Mouse (Mus musculus): ENCODE results near the gene Hpd.

Hpd gene

DNA sequence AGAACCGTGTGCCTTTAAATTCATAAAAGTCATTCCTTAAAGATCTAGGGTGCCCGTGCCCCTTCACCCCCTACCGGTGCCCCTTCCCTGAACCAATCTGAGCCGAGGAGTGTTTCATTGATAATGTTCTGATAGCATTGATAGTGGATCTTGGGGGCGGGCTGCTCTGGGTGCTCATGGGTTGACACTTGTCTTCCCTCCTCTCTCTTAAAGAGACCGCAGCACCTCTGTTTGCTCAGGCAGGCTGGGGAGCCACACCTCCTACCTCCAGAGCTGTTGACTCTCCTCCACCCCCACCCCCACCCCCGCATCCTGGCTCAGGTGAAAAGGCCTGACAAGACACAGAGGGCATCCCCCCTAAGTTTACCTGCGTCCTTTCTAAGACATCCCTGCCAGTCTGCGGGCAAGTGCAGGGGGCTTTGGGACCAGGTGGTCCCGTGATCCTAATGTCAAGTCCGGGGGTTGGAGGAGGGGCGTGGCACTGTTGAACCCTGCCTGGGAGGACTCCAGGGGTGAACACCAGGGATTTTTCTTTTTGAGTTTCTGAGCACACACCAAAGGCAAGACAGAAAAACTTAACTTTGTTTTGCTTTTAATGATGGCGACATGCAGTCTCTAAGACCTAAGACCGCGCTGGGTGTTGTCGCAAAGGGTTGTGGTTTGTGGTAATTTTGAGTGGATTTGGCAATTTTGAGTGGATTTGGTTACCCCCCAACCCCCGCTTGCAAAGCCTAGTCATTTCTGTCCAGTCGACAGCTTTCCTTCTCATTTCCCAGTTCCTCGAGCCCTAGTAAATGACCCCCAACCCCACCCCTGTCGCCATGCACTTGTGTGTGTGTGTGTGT, 37.6 kb downstream of the Hpd start:
- DNase-seq: peak in 1 of 2 experiments; percentile 59

DNA sequence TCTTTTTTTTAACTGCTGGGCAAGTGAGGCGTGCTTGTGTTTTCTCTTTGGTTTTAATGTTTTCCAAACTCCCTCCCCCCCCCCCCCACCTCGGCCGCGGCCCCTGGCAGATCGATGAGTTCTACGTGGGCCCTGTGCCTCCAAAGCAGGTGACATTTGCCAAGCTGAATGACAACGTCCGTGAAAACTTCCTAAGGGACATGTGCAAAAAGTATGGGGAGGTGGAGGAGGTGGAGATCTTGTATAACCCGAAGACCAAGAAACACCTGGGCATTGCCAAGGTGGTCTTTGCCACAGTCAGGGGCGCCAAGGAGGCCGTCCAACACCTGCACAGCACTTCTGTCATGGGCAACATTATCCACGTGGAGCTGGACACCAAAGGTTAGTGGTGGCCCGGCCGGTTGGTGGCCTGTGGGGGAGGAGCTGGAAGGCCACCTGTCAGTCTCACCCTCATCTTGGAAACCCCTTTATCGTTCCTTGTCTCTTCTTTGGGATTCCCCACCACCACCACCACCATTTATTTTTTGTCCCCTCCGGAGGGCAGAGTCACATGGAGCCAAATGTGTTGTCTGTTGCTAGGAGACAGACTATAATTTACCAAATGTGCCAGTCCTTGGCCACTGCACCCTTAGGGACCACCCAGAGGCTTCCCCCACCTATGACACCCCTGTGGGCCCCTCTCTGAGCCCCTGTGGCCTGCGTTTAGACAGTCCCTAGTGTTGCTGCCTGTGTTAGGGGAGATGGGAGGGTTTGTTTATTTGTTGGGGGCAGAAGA, 38.4 kb downstream of the Hpd start:
- peak in 1 of 2 experiments; percentile 32 for DNase-seq

DNA sequence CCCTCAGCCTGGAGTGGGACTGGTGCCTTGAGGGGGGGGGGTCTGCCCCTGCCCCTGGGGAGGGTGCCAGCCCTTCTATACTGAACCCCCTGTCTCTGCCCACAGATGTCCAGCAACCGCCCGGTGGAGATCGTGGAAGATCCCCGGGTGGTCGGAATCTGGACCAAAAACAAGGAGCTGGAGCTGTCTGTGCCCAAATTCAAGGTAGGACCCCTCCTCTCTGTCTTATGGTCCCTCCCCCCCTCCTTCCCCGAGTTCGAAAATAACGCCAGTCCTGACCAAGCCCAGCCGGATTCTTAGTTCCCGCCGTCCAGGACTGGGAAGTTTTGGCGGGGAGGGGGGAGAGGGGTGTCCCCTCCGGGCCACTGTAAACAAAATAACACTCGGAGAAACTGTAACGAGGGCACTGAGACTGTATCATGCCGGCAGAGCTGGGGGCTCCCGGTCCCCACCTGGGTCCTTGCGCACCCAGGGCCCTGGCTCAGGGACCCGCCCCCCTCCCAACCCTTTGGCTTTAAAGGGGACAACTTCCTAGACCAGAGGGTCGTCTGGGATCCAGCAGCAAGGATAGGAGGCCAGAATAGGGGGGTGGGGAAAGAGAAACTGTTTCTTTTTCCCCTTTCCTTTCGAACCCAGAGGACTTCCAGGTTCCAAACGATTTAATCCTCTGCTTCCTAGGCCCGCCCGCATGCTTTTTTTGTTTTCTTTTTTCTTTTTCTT, 39.1 kb downstream of the Hpd start:
- DNase-seq: peak in 1 of 2 experiments; percentile 50

DNA sequence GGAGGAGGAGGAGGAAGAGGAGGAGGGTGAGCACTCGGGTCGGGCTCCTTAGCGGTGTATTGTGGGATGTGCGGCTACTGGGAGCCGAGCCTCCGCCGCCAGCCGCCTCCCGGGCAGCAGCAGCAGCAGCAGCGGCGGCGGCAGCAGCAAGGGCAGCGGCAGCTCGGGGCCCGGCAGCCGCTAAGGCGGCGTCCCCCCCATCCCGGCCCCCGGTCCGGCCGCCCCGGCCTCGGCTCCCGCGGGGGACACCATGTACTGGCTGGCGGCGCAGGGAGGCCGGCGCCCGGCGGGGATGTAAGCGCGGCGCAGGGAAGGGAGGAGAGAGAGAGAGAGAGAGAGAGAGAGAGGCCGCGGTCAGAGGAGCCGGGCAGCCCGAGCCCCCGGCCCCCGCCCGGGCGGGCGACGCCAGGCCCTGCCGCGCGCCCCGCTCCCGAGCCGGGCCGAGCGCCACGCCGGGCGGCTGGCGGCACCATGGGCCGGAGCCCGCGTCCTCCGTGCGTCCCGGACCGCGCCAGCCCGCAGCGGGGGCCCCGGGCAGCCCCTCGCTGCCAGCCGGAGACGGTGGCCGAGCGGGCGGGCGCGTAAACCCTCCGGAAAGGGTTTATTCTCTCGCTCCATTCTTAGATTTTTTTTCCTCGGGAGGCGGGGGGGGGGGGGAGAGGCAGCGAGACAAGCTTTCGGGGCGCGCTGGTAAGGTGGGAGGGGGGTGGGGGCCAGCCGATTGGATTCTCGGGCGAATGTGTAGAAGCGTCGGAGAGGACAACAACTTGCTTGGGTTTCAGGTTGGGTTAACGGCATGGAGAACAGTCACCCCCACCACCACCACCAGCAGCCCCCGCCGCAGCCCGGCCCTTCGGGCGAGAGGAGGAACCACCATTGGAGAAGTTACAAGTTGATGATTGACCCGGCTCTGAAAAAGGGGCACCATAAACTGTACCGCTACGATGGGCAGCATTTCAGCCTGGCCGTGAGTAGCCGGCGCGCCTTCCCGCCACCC, 40.1 kb downstream of the Hpd start, which contains the start of gene Setd1b:
TSS of gene Setd1b (plus strand) at position 33 of the 997 bp plus-strand sequence.
- peak; percentile 72 to 83 for DNase-seq

DNA sequence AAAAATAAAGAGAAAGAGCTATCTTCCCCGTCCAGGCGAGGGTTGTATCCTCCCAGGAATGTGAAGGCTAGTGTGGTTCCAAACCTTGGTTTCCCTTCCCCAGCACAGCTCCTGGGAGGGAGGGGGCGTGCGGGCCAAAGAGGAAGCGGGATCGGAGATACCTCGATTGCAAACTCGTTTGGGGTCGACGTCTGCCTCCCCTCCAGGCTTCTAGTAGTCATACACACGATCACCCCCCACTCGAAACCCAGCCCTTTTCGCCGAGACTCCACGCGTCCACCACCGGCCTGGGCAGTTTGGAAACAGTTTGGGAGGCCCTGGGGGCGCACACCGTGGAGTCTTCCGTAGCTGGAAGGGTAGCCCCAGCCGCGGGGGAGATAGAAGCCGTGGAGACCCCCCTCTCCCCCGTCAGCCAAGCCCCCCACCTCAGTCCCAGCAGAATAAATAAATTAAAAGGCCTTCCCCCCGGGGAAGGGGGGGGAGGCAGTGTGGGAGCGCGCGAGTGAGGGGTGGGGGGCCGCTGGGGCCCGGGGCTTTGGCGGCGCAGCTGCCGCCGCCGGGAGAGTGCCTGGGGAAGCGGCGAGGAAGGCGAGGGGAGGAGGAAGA, 40.9 kb downstream of the Hpd start:
- peak; percentile 72 to 77 for DNase-seq

DNA sequence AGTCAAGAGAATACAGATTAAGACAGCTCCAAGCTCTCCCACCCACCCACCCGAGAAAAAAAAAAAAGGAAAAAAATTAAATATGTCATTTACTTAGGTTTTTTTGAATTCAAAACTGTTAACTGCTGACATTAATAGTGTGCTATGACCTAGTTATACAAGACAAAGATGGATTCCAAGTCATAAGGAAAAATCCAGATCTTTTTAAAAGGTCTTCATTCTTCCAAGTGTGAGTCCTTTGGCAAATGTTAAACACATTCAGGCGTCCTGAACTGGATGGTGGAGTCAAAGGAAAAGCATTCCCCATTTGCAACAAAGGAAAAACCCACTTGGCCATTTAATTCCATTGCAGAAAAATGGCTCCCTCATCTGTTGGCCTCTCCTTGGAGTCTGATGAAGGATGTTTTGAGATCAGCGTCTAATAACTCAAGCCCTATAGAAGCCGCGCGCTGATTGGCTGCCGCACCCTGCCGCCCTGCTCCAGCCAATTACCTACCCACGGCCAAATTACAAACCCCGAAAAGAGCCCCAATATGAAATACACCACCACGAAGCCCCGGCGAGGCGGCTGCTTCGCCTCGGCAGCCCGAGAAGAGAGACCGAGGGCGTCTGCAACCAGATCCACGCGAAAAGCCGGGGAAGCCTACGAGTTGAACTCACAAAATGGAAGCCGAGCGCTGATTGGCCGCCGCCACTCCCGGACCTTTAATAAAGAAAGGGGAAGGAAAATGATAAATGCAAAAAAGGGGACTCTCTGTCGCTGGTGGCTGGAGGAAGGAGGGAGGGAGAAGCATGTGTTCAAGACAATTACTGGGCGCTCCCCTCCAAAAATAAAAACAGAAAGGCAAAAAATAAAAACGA, 41.6 kb downstream of the Hpd start:
- DNase-seq: peak; percentile 85 to 86

DNA sequence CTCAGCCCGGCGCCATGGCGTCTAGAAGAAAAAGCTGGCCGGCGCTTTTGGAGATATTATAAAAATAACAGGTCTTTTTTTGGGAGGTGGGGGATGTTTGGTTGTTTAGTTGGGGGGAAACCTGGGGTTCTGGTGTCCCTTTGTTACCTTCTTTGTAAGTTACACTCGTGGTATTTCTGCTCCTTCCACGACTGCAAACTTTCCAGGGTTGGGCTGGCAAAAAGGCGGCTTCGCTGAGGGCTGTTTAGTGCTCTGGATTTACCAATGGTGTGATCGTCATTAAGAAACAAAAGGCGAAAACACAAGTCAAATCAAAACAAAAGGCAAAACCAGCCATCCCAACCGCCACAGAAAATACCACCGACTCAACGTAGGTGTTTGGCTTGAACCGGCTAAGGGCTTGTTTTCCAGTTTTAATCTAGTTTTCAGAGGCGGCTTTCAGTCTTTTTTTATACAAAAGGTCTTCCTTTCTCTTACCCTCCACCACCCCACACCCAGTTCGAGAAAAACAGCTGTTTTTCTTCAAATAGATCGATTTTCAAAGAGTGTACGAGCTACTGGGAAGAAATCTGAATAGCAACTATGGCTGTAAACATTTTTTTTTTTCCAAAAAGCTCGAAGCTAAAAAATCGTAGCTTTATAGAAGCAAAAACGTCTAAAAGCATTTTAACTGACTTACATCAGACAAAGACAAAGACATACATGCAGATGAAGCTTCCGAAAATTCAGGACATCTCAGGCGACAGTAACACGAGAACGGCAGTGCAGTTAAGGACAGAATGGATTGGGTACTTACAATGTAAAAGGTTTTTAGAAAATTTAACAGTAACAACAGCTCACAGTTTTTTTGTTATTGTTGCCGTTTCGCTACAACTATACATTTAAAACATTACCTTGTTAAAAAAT, 42.6 kb downstream of the Hpd start:
- peak; percentile 39 to 49 for DNase-seq

DNA sequence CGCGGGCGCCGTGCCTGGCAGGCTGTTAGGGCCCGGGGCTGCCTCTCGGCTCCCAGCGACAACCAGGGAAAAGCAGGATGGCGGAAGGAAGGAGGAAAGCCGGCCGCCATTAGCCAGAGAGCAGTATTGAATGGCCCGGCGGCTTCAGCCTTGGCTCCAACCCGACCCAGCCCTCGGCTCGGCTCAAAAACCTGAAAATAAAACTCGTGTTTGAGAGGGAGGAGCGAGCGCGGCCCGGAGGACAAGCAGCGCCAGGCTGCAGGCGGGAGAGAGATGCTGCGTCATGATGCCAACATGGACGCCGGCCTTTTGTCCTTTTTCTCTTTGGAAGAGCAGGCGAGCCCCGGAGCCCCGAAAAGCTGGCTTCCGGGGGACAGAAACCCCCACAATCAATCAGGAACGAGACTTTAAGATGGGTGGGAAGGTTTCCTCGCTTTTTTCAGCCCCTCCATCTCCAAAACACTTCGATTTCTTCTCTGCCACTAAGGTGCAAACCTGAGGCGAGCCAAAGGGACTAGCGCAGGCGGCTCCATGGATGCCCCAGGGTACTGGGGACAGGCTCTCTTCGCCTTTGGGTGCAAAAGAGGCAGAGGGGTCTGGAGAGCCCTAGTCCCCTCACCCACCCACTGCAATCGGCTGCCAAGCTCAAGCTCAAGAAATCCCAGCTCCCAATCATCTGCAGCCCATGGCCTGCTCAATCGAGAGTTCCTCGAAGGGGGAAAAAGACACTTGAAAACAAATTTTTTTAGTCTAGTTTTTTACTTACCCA, 43.4 kb downstream of the Hpd start:
- DNase-seq: peak; percentile 77 to 80

DNA sequence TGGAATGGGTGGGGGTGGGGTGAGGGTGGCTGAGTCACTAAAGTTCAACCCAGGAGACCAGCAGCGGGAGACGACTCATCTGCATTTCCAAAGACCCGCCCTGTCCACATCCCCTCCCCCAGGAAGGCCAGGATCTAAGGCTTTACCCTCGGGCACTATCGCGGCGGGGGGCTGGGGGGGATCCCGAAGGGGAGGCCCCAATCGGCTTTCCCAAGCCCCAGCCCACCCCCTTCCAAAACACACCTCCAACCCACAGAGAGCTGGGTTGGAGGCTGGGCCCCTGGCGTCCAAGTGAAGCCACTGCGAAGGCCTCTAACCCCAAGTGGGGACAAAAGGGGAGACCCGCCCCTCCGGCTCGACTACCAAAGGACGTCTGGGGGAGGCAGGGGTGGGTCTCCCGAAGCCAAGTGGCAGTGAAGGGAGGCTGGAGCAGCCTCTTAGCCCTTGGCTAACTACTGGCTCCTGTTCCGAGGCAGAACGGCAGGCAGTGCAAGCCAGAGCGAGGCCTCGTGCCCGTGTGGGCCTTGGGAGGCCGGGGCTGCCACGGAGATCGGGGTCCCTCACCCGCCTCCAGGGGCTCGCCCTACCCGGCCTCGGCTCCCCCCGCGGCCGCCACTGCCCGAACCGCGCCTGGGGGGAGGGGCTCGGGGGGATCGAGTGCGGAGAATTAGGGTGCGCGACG, 44.2 kb downstream of the Hpd start:
- peak; percentile 57 to 66 for DNase-seq

DNA sequence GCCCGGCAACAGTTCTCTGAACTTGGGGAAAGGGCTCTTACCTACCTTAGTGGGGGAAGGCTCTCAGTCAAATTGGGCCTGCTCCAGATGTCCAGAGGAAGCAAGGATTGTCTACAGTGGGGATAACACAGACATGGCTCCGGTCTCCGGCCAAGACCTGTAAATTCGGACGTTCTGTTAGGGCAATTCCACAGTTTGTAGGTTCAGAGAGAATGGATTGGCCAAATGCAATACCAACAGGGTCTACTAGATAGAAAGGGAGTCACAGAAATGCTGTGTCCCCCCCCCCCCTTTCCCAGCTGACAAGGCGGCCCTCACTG, 44.7 kb downstream of the Hpd start:
- DNase-seq: no peak

DNA sequence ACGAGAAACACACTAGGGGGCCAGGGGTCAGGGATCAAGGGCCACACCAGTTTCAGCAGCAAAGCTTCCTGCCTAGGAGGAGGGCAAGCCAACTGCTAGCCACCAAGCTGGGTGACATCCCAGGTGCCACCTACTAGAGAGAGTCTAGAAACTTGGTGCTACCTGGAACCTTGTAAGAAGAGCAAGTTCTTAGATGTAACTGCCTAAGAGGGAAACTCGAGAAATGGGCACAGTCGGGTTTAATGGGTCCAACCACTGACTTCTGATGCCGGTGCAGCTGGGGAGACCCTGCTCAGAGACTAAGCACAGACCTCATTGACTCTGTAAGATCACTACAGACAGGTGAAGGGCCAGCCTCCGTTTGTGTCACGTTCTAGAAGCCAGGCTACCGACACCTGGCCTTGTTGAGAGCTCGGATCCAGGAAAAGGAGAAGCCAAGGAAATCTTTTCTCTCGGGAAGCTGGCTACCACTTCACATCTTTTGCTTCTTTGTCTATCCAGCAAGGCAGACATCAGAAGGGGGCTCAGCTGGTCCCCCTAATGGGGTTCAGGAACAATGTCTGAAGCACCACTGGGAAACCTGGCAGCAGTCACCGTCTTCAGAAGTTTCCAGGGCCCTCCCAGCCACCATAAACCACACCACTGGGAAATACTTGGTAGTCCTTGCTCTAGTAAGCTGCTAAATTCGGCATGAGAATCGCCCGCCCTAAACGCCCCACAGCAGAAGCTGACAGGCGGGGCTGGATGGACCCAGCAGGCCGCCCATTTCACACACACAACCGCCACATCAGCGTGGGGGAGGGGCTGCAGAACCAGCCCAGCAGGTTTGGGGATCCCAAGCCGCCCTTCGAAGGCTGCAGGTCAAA, 45.2 kb downstream of the Hpd start:
- DNase-seq: peak; percentile 66 to 73

DNA sequence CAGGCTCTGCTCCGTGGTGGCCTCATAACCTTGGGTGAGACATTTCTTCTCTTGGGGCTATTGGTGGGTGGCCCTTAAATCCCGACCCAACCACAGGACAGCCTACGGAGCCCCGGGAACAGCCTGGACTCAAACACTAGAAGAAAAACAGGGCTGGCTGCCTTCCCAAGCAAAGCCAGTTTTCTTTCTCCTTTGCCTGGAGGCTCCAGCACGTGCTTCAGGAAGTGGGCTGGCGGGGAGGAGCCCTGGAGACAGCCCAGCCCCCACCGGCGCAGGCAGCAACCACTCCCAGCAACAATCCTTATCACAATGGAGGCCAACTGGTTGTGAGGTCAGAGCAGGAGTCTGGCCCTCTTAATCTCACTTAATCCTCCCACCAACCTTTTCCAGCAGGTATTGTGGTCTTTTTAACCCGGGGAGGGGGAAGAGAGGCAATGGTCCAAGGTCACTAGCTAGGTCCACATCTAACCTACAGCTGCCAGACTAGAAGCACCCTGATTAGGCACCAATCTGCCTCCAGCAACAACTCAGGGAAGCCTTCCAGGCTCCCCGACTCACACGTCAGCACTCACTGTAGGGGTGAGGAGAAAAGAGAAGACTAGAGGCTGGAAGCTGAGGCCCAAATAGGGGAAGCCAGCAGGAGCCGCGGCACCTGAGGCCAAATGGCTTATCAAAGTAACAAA, 46.0 kb downstream of the Hpd start:
- DNase-seq: peak; percentile 72 to 80

DNA sequence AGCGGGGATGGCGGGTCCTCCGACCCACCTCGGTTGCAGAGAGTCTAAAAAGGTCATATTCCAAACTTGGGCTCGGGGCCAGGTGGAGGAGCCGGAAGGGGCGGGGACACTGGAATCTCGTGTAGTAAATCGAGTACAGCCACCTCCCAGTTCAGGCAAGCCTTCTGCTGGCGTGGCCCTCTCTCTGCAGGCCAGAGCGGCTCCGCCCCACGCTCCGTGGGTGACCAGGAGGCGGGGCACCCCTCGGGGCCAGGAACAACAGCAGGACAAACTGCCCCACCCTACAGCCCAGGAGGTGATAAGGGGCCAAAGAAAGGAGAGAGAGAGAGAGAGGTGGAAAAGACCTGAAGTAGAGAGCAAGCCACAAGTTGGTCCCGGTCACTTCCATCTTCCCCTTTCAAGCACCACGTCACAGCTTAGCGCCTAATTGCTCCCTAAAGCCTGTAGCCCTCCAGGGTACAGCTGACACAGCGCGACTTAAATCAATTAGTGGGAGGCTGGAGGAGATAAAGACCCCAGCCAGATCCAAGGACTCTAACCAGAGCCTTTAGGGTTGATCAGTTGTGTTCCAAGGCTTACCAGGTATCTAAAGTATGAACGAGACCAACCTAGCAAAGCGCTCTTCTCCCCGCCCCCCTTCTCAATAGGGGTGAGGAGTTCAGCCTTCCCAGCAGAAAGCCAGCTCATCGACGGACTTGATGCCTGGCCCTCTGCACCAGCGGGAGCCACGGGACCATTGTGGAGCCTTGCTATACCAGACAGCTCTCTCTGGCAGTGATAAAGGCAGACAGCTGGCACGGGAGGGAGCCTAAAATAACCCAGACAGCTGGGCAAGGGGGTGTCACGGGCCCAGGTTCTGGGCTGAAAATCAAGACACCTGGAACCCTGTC, 46.8 kb downstream of the Hpd start:
- peak in 1 of 2 experiments; percentile 57 for DNase-seq

DNA sequence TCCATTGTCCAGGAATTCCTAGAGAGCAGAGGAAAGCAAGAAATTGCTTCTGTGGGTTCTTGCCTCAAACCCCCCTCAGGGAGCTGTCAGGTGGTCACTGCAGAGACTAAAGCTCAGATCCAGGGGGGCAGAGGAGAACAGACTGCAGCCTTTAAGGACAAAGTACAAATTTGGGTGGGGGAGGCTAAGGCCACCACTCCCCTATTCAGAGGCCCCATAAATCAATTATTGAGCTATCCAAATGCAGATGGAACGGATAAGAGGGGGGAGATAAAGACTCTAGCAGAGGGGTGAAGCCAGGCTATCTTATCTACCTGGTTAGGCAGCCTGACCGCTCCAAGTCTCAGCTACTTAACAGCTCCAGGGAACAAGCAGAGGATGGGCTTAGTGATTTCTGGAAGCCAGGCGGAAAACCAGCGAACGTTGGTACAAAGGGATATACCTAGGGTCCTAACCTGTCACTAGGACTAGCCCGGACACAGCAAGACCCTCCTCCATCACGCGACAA, 47.6 kb downstream of the Hpd start:
- no peak for DNase-seq
